28 mouse cellular contexts compared by ENCODE assay signal in the genomic region with DNA sequence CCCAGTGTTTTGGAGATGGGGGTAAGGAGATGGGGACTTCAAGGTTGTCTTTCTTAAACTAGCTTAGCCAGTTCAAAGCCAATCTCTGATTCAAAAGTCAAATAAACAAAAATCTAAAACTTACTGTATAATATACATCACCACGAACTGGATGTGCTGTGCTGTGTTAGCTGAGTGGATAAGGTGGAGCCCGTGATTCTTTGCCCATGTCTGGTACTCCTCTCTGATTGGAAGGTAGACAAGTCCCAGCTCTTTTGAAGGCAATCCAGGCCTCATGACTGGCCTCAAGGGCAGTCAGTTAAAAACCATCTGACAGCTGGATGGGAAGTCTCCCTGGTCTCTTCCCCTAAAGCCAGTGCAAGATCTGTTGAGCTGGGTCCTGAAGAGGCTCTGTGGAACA. TPM values are rescaled to one million over a fixed set of nuclear protein-coding genes. Genes with fewer than 3 reads are reported as not detected.
A peak's percentile ranks its signal among the peaks of the same experiment; 100 is the strongest.
DNase-seq lines count a peak whose midpoint lies in the region; ATAC-seq and TF ChIP-seq lines count a peak whose summit lies in the region.
"Had no signal": no experiment of that assay in that cellular context is flagged by ENCODE, and none has a peak within 500 bp of the region (broad histone marks: within the 10 kb centered on the region; RNA-seq: fewer than 3 reads in every experiment).

No protein-coding gene starts in this region.

- no peak overlapping the region for H3K27ac ChIP-seq in intestine, embryonic 15.5 days
- H3K27ac ChIP-seq in intestine, postnatal 0 days (ENCODE audit: low read depth, low read length): no peak overlapping the region
- peak overlapping the region; percentile 81 for H3K27ac ChIP-seq in small intestine, adult 2 months (ENCODE audit: insufficient read depth, low read depth, low read length)
- H3K27ac ChIP-seq: embryonic facial prominence, embryonic 13.5 days; embryonic facial prominence, embryonic 15.5 days; forebrain, embryonic 10.5 days; forebrain, embryonic 12.5 days had no signal

- H3K4me3 ChIP-seq in intestine, embryonic 15.5 days (replicated peaks): no peak overlapping the region
- no peak overlapping the region for H3K4me3 ChIP-seq in intestine, postnatal 0 days (ENCODE audit: low read depth, low read length)
- no peak overlapping the region for H3K4me3 ChIP-seq in G1E (ENCODE audit: low read depth, low read length)
- no peak overlapping the region for H3K4me3 ChIP-seq in small intestine, adult 2 months (ENCODE audit: low read depth, low read length)
- H3K4me3 ChIP-seq: embryonic facial prominence, embryonic 13.5 days; embryonic facial prominence, embryonic 15.5 days; erythroblast, embryonic 14.5 days; forebrain, embryonic 10.5 days; forebrain, embryonic 12.5 days had no signal

- no peaks in the 10 kb centered on the region for H3K9me3 ChIP-seq in intestine, embryonic 15.5 days
- no peaks in the 10 kb centered on the region for H3K9me3 ChIP-seq in intestine, postnatal 0 days (ENCODE audit: control insufficient read depth)
- H3K9me3 ChIP-seq in G1E (replicated peaks): peaks cover 17% of the 10 kb centered on the region
- H3K9me3 ChIP-seq: embryonic facial prominence, embryonic 15.5 days had no signal

- 72% methylated on average over 2 of the region's 2 CpGs for WGBS in intestine, embryonic 15.5 days
- 37% methylated on average over 2 of the region's 2 CpGs for WGBS in intestine, postnatal 0 days
- 22% methylated on average over 2 of the region's 2 CpGs for WGBS in small intestine, adult 2 months

- H3K4me1 ChIP-seq in intestine, embryonic 15.5 days (replicated peaks): peaks cover 5% of the 10 kb centered on the region
- 0 out of 2 replicates have a peak, but pooled peaks cover 7% of the 10 kb centered on the region for H3K4me1 ChIP-seq in intestine, postnatal 0 days (replicated peaks; ENCODE audit: control insufficient read depth, insufficient read depth, low read length)
- peaks cover 71% of the 10 kb centered on the region for H3K4me1 ChIP-seq in G1E (ENCODE audit: insufficient read depth, low read depth, low read length)
- H3K4me1 ChIP-seq in small intestine, adult 2 months (ENCODE audit: control insufficient read depth, insufficient read depth, insufficient read length, low read length): peaks cover 8% of the 10 kb centered on the region; the same call in 1 of the 2 replicates

- no peak overlapping the region for H3K9ac ChIP-seq in intestine, embryonic 15.5 days
- H3K9ac ChIP-seq in intestine, postnatal 0 days (ENCODE audit: low read depth, low read length): no peak overlapping the region
- H3K9ac ChIP-seq: embryonic facial prominence, embryonic 13.5 days; embryonic facial prominence, embryonic 15.5 days; forebrain, embryonic 12.5 days had no signal

- TF ChIP-seq POLR2A in small intestine, adult 2 months (IDR thresholded peaks at IDR 0.05; ENCODE audit: low read depth, low read length): no peak

- peak; percentile 29 for DNase-seq in G1E (ENCODE audit: low spot score)
- DNase-seq in kidney, adult 11 months: no peak
- DNase-seq: adrenal gland, adult 2 months; adrenal gland, postnatal 10 days; adrenal gland, postnatal 25 days; B cell, adult 2 months; cerebellum, adult 11 months; cerebellum, adult 18-20 months; cerebellum, adult 8-10 months; cerebellum, adult 9-11 months; cerebellum, postnatal 14 days; cerebellum, postnatal 36 days; embryo, embryonic 11 days had no signal

- H3K27me3 ChIP-seq in intestine, embryonic 15.5 days (replicated peaks): no peaks in the 10 kb centered on the region
- no peaks in the 10 kb centered on the region for H3K27me3 ChIP-seq in intestine, postnatal 0 days (replicated peaks; ENCODE audit: control insufficient read depth, insufficient read depth, low read length)
- no peaks in the 10 kb centered on the region for H3K27me3 ChIP-seq in G1E (ENCODE audit: insufficient read depth, low read length)
- no peaks in the 10 kb centered on the region for H3K27me3 ChIP-seq in small intestine, adult 2 months (ENCODE audit: control insufficient read depth, insufficient read depth, low read length)
- H3K27me3 ChIP-seq: CH12.LX; embryonic facial prominence, embryonic 15.5 days; Patski had no signal

- no peak overlapping the region for H3K4me2 ChIP-seq in intestine, embryonic 15.5 days (replicated peaks)
- H3K4me2 ChIP-seq in intestine, postnatal 0 days (replicated peaks; ENCODE audit: low read depth): no peak overlapping the region
- H3K4me2 ChIP-seq: embryonic facial prominence, embryonic 13.5 days; embryonic facial prominence, embryonic 15.5 days; forebrain, embryonic 12.5 days had no signal

- no peaks in the 10 kb centered on the region for H3K36me3 ChIP-seq in intestine, embryonic 15.5 days
- H3K36me3 ChIP-seq in intestine, postnatal 0 days (ENCODE audit: control insufficient read depth, insufficient read depth): no peaks in the 10 kb centered on the region
- H3K36me3 ChIP-seq in G1E (replicated peaks): peaks cover 4% of the 10 kb centered on the region
- no peaks in the 10 kb centered on the region for H3K36me3 ChIP-seq in small intestine, adult 2 months (ENCODE audit: control insufficient read depth, insufficient read depth, low read length)
- H3K36me3 ChIP-seq: embryonic facial prominence, embryonic 13.5 days; embryonic facial prominence, embryonic 15.5 days; forebrain, embryonic 10.5 days; forebrain, embryonic 12.5 days had no signal

- no peak for TF ChIP-seq CTCF in intestine, postnatal 0 days (IDR thresholded peaks at IDR 0.05; ENCODE audit: low read depth)
- TF ChIP-seq CTCF in G1E (IDR thresholded peaks at IDR 0.05; ENCODE audit: low read depth, low read length): no peak
- no peak for TF ChIP-seq CTCF in small intestine, adult 2 months (IDR thresholded peaks at IDR 0.05; ENCODE audit: extremely low read depth, insufficient read length, insufficient replicate concordance, low read depth, low read length)

- 0 out of 2 replicates have a peak, but pooled peaks have one; percentile 24 for ATAC-seq in intestine, embryonic 15.5 days
- no peak for ATAC-seq in intestine, postnatal 0 days
- peak; percentile 32 for ATAC-seq in G1E (ENCODE audit: extremely low read depth, insufficient number of reproducible peaks, low FRiP score, poor library complexity, severe bottlenecking)
- ATAC-seq in megakaryocyte-erythroid progenitor cell, adult 5-6 weeks (replicated peaks; ENCODE audit: low FRiP score, low TSS enrichment, poor library complexity, severe bottlenecking): no peak
- ATAC-seq: activated CD4-positive, CD25-positive, alpha-beta regulatory T cell, adult 4 months; CD4-positive, CD25-positive, alpha-beta regulatory T cell, adult 4 months; forebrain, embryonic 14.5 days; forebrain, embryonic 16.5 days; Patski had no signal

RNA-seq across cellular contexts. Expression of a gene that starts 15.6 kb away (rescaled TPM):
- 48.9 and 55.7 TPM in 2 replicates for polyA plus RNA-seq in intestine, embryonic 15.5 days (2015; fragmentation: Nextera tagmentation; extraction: Ambion mirVana)
- 38.7 and 38.9 TPM in 2 replicates for polyA plus RNA-seq in intestine, postnatal 0 days (2015; fragmentation: Nextera tagmentation; extraction: Ambion mirVana)
- total RNA-seq in G1E (2014; fragmentation: Nextera tagmentation) (24.8 and 26.9 TPM in 2 replicates), G1E (2017) (57.5 and 60.6 TPM in 2 replicates)
- 45.9 and 57.4 TPM in 2 replicates for polyA plus RNA-seq in G1E (2012)
- polyA plus RNA-seq in small intestine, adult 2 months (2012; rRNA removed): 14.8 and 20.0 TPM in 2 replicates
- total RNA-seq in megakaryocyte-erythroid progenitor cell, adult 5-6 weeks (2014; fragmentation: Nextera tagmentation): 17.4 and 20.3 TPM in 2 replicates
- 19.4 and 27.4 TPM in 2 replicates for total RNA-seq in megakaryocyte-erythroid progenitor cell, adult 5-6 weeks (2017)

RNA-seq across cellular contexts. Expression of a gene that starts 30.8 kb away (rescaled TPM):
- polyA plus RNA-seq in intestine, embryonic 15.5 days (2015; fragmentation: Nextera tagmentation; extraction: Ambion mirVana): 48.6 and 51.1 TPM in 2 replicates
- polyA plus RNA-seq in intestine, postnatal 0 days (2015; fragmentation: Nextera tagmentation; extraction: Ambion mirVana): 39.1 and 40.3 TPM in 2 replicates
- total RNA-seq in G1E (2014; fragmentation: Nextera tagmentation): 34.2 and 42.4 TPM in 2 replicates
- 51.3 and 53.9 TPM in 2 replicates for total RNA-seq in G1E (2017)
- 17.5 and 24.4 TPM in 2 replicates for polyA plus RNA-seq in G1E (2012)
- 3.5 and 7.9 TPM in 2 replicates for polyA plus RNA-seq in small intestine, adult 2 months (2012; rRNA removed)
- 9.4 and 19.1 TPM in 2 replicates for total RNA-seq in megakaryocyte-erythroid progenitor cell, adult 5-6 weeks (2014; fragmentation: Nextera tagmentation)
- total RNA-seq in megakaryocyte-erythroid progenitor cell, adult 5-6 weeks (2017): 20.4 and 38.6 TPM in 2 replicates

RNA-seq across cellular contexts. Expression of a gene that starts 34.3 kb away (rescaled TPM):
- polyA plus RNA-seq in intestine, embryonic 15.5 days (2015; fragmentation: Nextera tagmentation; extraction: Ambion mirVana): 1.9 and 2.4 TPM in 2 replicates
- polyA plus RNA-seq in intestine, postnatal 0 days (2015; fragmentation: Nextera tagmentation; extraction: Ambion mirVana): 0.98 and 1.5 TPM in 2 replicates
- total RNA-seq in G1E (2014; fragmentation: Nextera tagmentation): 0.34 TPM in 1 of 2 replicates, not detected in the other
- 0.12 and 0.76 TPM in 2 replicates for total RNA-seq in G1E (2017)
- 0.02 TPM in 1 of 2 replicates, not detected in the other for polyA plus RNA-seq in G1E (2012)
- polyA plus RNA-seq in small intestine, adult 2 months (2012; rRNA removed): 2.0 and 3.8 TPM in 2 replicates
- total RNA-seq in megakaryocyte-erythroid progenitor cell, adult 5-6 weeks (2014; fragmentation: Nextera tagmentation): 6.9 and 13.4 TPM in 2 replicates
- total RNA-seq in megakaryocyte-erythroid progenitor cell, adult 5-6 weeks (2017): 12.9 and 15.0 TPM in 2 replicates
- polyA plus RNA-seq: activated CD4-positive, CD25-positive, alpha-beta regulatory T cell, adult 4 months; CD4-positive, CD25-positive, alpha-beta regulatory T cell, adult 4 months; erythroblast, embryonic 14.5 days had no signal

Comparison
In these comparisons a context has a peak if more than half of its experiments do, and no peak if none do; other contexts are left out.
1. ATAC-seq: peak in intestine, embryonic 15.5 days (single experiment) and G1E (single experiment); none in intestine, postnatal 0 days (single experiment) and megakaryocyte-erythroid progenitor cell, adult 5-6 weeks (single experiment).